Mouse (Mus musculus) embryonic facial prominence, embryonic 11.5 days (tissue): Measurements from ENCODE around the gene Stx4a. TPM values are rescaled to one million over a fixed set of nuclear protein-coding genes. Genes with fewer than 3 reads are reported as not detected.
"Not testable (repeated sequence)": the region's sequence is repeated elsewhere in the genome, so short reads cannot be mapped to it uniquely, and the experiment has no call there.

Experiments
- ATAC-seq: fragments of 200-750 bp; cut with Nextera tagmentation; replicated peaks from 2 replicates; pipeline ENCODE4 v1.8.0; 2017; ENCODE audit warnings: low read depth; ENCODE audit not compliant: insufficient number of reproducible peaks, low FRiP score, low TSS enrichment
- DNase-seq: peaks from one replicate; pipeline ENCODE4 v3.0.0-alpha.2; 2015; ENCODE audit warnings: low spot score
- H3K27ac ChIP-seq: fragments of 300-500 bp; sonication (generic); replicated peaks from 2 replicates; pipeline ENCODE4 v1.5.1; 2014; ENCODE audit warnings: mild to moderate bottlenecking, low read depth, low read length, control low read depth
- H3K27me3 ChIP-seq: fragments of 300-500 bp; sonication (generic); 2 replicates; pipeline ENCODE4 v1.6.1; 2014; ENCODE audit warnings: mild to moderate bottlenecking, low read length, moderate library complexity, mixed read lengths; ENCODE audit not compliant: control insufficient read depth, insufficient read depth
- H3K36me3 ChIP-seq: fragments of 300-500 bp; sonication (generic); replicated peaks from 2 replicates; pipeline ENCODE4 v1.6.1; 2014; ENCODE audit warnings: low read depth, mild to moderate bottlenecking, low read length, moderate library complexity, mixed read lengths; ENCODE audit not compliant: control insufficient read depth, insufficient read depth
- H3K4me1 ChIP-seq: fragments of 300-500 bp; sonication (generic); 2 replicates; pipeline ENCODE4 v1.6.1; 2014; ENCODE audit warnings: low read length, mixed read lengths; ENCODE audit not compliant: control insufficient read depth, insufficient read depth
- H3K4me2 ChIP-seq: fragments of 300-500 bp; sonication (generic); 2 replicates; pipeline ENCODE4 v1.6.1; 2014; ENCODE audit warnings: low read depth, mild to moderate bottlenecking, control low read depth, low read length, moderate library complexity
- H3K4me3 ChIP-seq: fragments of 300-500 bp; sonication (generic); 2 replicates; pipeline ENCODE4 v1.5.1; 2014; ENCODE audit warnings: low read depth, low read length, control low read depth
- H3K9ac ChIP-seq: fragments of 300-500 bp; sonication (generic); replicated peaks from 2 replicates; pipeline ENCODE4 v1.6.1; 2014; ENCODE audit warnings: mild to moderate bottlenecking, control low read depth, low read length
- H3K9me3 ChIP-seq: fragments of 300-500 bp; sonication (generic); replicated peaks from 2 replicates; pipeline ENCODE4 v1.6.1; 2016; ENCODE audit warnings: mild to moderate bottlenecking, low read length, inconsistent platforms, mixed read lengths; ENCODE audit not compliant: control insufficient read depth
- WGBS: fragments of 180-500 bp; shearing (Covaris S2); extraction: QIAGEN DNeasy Blood & Tissue Kit; methylation state at CpG from one replicate; pipeline ENCODE4 v1.1.7; 2014; 5-methylcytosine and 5-hydroxymethylcytosine counted together
- polyA plus RNA-seq: library from polyadenylated mRNA; unstranded; fragments of >200 nt; fragmentation: Nextera tagmentation; extraction: Ambion mirVana; gene quantifications from 2 replicates; pipeline ENCODE4 v1.2.1, GENCODE M21; 2014

Stx4a gene
- 13.0 and 14.3 TPM in 2 replicates for polyA plus RNA-seq

DNA sequence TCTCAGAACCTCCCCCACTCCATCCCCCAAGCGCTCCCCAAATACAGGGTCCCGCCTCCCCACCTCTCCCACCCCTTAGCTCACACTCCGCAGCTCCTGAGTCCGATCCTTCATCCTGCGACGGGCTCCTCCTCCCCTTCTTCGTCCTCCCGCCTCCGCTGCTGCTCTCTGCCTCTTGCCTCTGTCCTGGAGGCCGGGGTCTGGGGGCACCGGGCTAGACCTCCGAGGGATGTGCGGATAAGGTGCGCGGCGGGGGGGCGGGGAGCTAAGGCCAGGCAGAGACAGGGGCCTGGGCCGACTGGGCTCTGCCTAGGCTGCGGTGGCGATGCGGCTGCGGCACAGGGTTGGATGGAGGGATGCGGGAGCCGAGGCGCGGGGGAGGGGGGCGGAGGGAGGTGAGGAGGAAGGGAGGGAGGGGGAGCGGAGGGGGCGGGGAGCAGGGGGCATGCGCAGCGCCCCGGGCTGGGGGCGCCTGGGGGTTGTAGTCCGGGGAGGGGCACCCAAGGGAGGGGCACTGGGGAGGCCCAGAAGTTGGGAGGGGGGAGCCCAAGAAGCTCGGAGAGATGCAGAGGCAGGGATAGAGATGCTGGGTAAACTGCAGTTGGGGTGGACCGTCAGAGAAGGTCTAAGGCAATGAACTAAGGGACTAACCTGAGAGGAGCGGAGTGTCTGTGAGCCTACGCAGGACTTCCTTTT is at the start of gene Stx4a, which contains the start of gene Stx1b:
Gene Stx4a, plus strand, starts transcription at position 119 of the 696 bp plus-strand sequence.
Gene Stx1b, minus strand, starts transcription at position 374 of the 696 bp plus-strand sequence.
- Histone ChIP-seq H3K27ac (peak within 1 kb of the TSS; percentile 35; the same call in 1 of the 2 replicates), H3K9ac (peak within 1 kb of the TSS; percentile 83), H3K36me3 (no peaks in the 10 kb centered on the region), H3K4me3 (peak within 1 kb of the TSS; percentile 73), H3K27me3 (no peaks in the 10 kb centered on the region), H3K9me3 (no peaks in the 10 kb centered on the region), H3K4me1 (no peaks in the 10 kb centered on the region), H3K4me2 (peak within 1 kb of the TSS; percentile 82)
- peak; percentile 81 for ATAC-seq
- peak; percentile 76 for DNase-seq
- 3% methylated on average over 32 of the region's 38 CpGs for WGBS

- not testable (repeated sequence) for H3K27me3 ChIP-seq, H3K9me3 ChIP-seq, DNase-seq, ATAC-seq, H3K27ac ChIP-seq, H3K36me3 ChIP-seq, H3K4me1 ChIP-seq
- 71% methylated on average over 7 of the region's 7 CpGs for WGBS
- peak overlapping the region; percentile 85 for H3K9ac ChIP-seq
- peak overlapping the region; percentile 59 for H3K4me2 ChIP-seq
- peak overlapping the region; percentile 89 for H3K4me3 ChIP-seq
These were observed 48.3 kb upstream of the Stx4a start for GRCm38 (mm10) chr7:127775837-127776236.

DNA sequence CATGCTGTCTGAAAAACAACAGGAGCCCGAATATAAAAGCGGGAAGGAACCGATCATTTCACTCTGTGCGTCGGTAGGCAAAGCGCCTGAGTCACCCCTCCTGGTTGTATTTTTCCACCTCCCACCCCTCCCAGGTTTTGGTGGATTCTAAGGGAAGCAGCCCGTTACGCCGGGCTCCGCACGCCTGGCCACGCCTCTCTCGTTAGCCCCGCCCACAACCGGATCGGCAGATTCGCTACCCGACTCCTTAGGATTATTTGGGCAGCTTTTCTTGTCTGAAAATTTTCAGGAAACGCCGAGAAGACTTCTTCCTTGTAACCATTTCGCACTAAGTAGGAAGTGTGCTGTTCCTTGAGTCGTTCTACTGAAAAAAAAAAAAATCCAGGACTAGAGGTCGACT is 47.7 kb upstream of the Stx4a start, which contains the start of gene Setd1a:
Gene Setd1a, plus strand, starts transcription at position 245 of the 400 bp plus-strand sequence.
- no peaks in the 10 kb centered on the region; the same call in 1 of the 2 replicates for H3K36me3 ChIP-seq
- H3K4me3 ChIP-seq, result peak within 1 kb of the TSS; percentile 89
- DNase-seq (peak; percentile 90), ATAC-seq (peak; percentile 30; the same call in 1 of the 2 replicates)
- WGBS, result under 1% methylated on average over 23 of the region's 23 CpGs
- H3K4me1 ChIP-seq, result no peaks in the 10 kb centered on the region
- no peaks in the 10 kb centered on the region for H3K9me3 ChIP-seq
- H3K9ac ChIP-seq, result peak within 1 kb of the TSS; percentile 85
- H3K4me2 ChIP-seq, result peak within 1 kb of the TSS; percentile 69
- H3K27me3 ChIP-seq, result no peaks in the 10 kb centered on the region
- H3K27ac ChIP-seq, result peak within 1 kb of the TSS; percentile 91

GRCm38 (mm10) chr7:127776878-127777473 is 47.1 kb upstream of the Stx4a start:
- no peaks in the 10 kb centered on the region for H3K4me1 ChIP-seq
- H3K4me2 ChIP-seq, result peak overlapping the region; percentile 59
- H3K9ac ChIP-seq, result peak overlapping the region; percentile 85
- peak overlapping the region; percentile 91 for H3K27ac ChIP-seq
- H3K9me3 ChIP-seq, result no peaks in the 10 kb centered on the region
- WGBS, result 0% methylated on average over 61 of the region's 70 CpGs
- DNase-seq (peak; percentile 97), ATAC-seq (peak; percentile 82)
- H3K36me3 ChIP-seq, result no peaks in the 10 kb centered on the region; the same call in none of the 2 replicates
- peak overlapping the region; percentile 89 for H3K4me3 ChIP-seq
- H3K27me3 ChIP-seq, result no peaks in the 10 kb centered on the region

DNA sequence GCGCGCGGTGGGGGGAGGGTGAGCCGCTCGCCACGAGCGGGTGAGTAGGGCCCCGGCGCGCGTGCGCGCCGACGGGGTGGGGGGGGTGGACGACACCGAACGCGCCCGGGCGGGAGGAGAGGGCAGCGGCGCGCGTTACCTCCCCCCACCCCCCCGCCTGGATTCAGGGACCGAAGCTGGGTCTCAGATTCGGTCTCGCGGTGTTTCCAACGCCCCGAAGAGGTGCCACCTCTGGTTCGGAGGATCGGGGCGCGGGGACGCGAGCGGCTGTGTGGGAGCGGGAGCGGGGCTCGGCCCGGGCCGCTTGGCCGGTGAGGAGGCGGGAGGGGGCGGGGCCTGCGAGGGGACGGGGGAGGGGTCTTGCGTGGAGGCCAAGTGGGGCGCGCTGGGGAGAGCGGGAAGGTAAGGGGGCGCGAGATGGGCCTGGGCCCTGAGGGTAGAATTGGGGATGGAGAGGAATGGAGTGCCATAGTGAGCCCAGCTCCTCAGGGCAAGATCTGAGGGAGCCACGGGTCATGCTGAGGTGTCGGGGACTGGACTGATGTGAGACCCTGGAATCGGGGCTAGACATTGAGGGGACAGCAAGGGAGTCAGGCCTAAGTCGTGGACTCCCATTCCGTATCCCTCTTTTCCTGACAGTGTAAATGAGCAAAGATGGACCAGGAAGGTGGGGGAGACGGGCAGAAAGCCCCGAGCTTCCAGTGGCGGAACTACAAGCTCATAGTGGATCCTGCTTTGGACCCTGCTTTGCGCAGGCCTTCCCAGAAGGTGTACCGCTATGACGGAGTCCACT is 46.4 kb upstream of the Stx4a start:
- no peaks in the 10 kb centered on the region; the same call in none of the 2 replicates for H3K36me3 ChIP-seq
- H3K4me3 ChIP-seq, result peak overlapping the region; percentile 89
- H3K27ac ChIP-seq, result peak overlapping the region; percentile 91
- 3% methylated on average over 49 of the region's 66 CpGs for WGBS
- H3K4me2 ChIP-seq, result peak overlapping the region; percentile 69
- H3K9me3 ChIP-seq, result no peaks in the 10 kb centered on the region
- DNase-seq (peak; percentile 69), ATAC-seq (peak; percentile 29)
- peak overlapping the region; percentile 85 for H3K9ac ChIP-seq
- H3K27me3 ChIP-seq, result no peaks in the 10 kb centered on the region
- no peaks in the 10 kb centered on the region for H3K4me1 ChIP-seq

GRCm38 (mm10) chr7:127778350-127778749 is 45.7 kb upstream of the Stx4a start:
- WGBS, result 87% methylated on average over 4 of the region's 4 CpGs
- Histone ChIP-seq H3K4me1 (no peaks in the 10 kb centered on the region), H3K4me3 (peak overlapping the region; percentile 89), H3K9ac (peak overlapping the region; percentile 85), H3K27me3 (no peaks in the 10 kb centered on the region), H3K4me2 (peak overlapping the region; percentile 69), H3K27ac (no peak overlapping the region), H3K36me3 (no peaks in the 10 kb centered on the region; the same call in none of the 2 replicates), H3K9me3 (no peaks in the 10 kb centered on the region)
- no peak for DNase-seq
- ATAC-seq, result no peak

DNA sequence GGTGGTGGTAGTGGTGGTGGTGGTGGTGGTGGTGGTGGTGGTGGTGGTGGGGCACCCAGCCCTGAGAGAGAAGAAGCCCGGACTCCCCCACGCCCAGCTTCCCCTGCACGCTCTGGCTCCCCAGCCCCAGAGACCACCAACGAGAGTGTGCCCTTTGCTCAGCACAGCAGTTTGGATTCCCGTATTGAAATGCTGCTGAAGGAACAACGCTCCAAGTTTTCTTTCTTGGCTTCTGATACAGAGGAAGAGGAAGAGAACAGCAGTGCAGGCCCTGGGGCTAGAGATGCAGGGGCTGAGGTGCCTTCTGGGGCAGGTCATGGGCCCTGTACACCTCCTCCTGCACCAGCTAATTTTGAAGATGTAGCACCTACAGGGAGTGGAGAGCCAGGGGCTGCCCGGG is 38.8 kb upstream of the Stx4a start, which contains the start of gene Gm49388:
Gene Gm49388, plus strand, starts transcription at position 301 of the 400 bp plus-strand sequence.
- H3K27ac ChIP-seq, result no peak within 1 kb of the TSS
- H3K4me2 ChIP-seq, result no peak within 1 kb of the TSS
- no peak for DNase-seq
- ATAC-seq, result no peak
- no peaks in the 10 kb centered on the region for H3K4me1 ChIP-seq
- no peak within 1 kb of the TSS for H3K9ac ChIP-seq
- H3K27me3 ChIP-seq, result no peaks in the 10 kb centered on the region
- peaks cover 28% of the 10 kb centered on the region for H3K36me3 ChIP-seq
- H3K9me3 ChIP-seq, result no peaks in the 10 kb centered on the region
- no peak within 1 kb of the TSS for H3K4me3 ChIP-seq
- WGBS, result 94% methylated on average over 7 of the region's 7 CpGs
